ENCODE assay signal across 11 mouse cellular contexts in genomic region chr4:102382763-102383505, GRCm38 (mm10).
"Had no signal": no experiment of that assay in that cellular context is flagged by ENCODE, and none has a peak within 500 bp of the region (broad histone marks: within the 10 kb centered on the region; RNA-seq: fewer than 3 reads in every experiment).

No protein-coding gene starts in this region.

- H3K4me3 ChIP-seq: limb, embryonic 12.5 days; liver, embryonic 13.5 days; midbrain, embryonic 13.5 days had no signal

- H3K4me1 ChIP-seq: limb, embryonic 12.5 days; liver, embryonic 13.5 days; midbrain, embryonic 13.5 days had no signal

- ATAC-seq: liver, postnatal 0 days; midbrain, embryonic 13.5 days had no signal

- H3K27ac ChIP-seq: kidney, postnatal 0 days; limb, embryonic 12.5 days; liver, embryonic 13.5 days; midbrain, embryonic 13.5 days; stomach, postnatal 0 days had no signal

- H3K9me3 ChIP-seq: limb, embryonic 12.5 days; liver, embryonic 13.5 days; midbrain, embryonic 13.5 days had no signal

- H3K4me2 ChIP-seq: limb, embryonic 12.5 days; liver, embryonic 13.5 days; midbrain, embryonic 13.5 days had no signal

- DNase-seq: kidney, postnatal 36 days; layer of hippocampus, adult 9-11 months; layer of hippocampus, postnatal 36 days; liver; liver, embryonic 13.5 days; liver, postnatal 0 days; thymus, postnatal 4 days had no signal

- H3K9ac ChIP-seq: limb, embryonic 12.5 days; liver, embryonic 13.5 days; liver, postnatal 0 days; midbrain, embryonic 13.5 days had no signal

- H3K36me3 ChIP-seq: limb, embryonic 12.5 days; liver, embryonic 13.5 days; midbrain, embryonic 13.5 days had no signal

- H3K27me3 ChIP-seq: limb, embryonic 12.5 days; liver, embryonic 13.5 days; midbrain, embryonic 13.5 days had no signal
